In genomic region chr4:141311078-141311477, GRCm38 (mm10) we compare ENCODE assay signal across 9 mouse cellular contexts. TPM values are rescaled to one million over a fixed set of nuclear protein-coding genes. Genes with fewer than 3 reads are reported as not detected.
A peak's percentile ranks its signal among the peaks of the same experiment; 100 is the strongest.
DNase-seq lines count a peak whose midpoint lies in the region; ATAC-seq lines count a peak whose summit lies in the region.
"Had no signal": no experiment of that assay in that cellular context is flagged by ENCODE, and none has a peak within 500 bp of the region (broad histone marks: within the 10 kb centered on the region; RNA-seq: fewer than 3 reads in every experiment).

No protein-coding gene starts in this region.

- no peak overlapping the region for H3K4me3 ChIP-seq in liver, embryonic 11.5 days (ENCODE audit: low read depth, low read length)
- no peak overlapping the region for H3K4me3 ChIP-seq in hindbrain, embryonic 16.5 days (ENCODE audit: low read length)

- no peak overlapping the region for H3K9ac ChIP-seq in liver, embryonic 11.5 days (ENCODE audit: low read depth, low read length)
- no peak overlapping the region for H3K9ac ChIP-seq in hindbrain, embryonic 16.5 days (ENCODE audit: low read depth, low read length)

- H3K9me3 ChIP-seq in liver, embryonic 11.5 days (ENCODE audit: control insufficient read depth, low read length): no peaks in the 10 kb centered on the region
- no peaks in the 10 kb centered on the region for H3K9me3 ChIP-seq in hindbrain, embryonic 16.5 days (ENCODE audit: control insufficient read depth, low read length)
- H3K9me3 ChIP-seq: G1E had no signal

- DNase-seq in liver, embryonic 11.5 days (ENCODE audit: low spot score): no peak
- DNase-seq in liver: no peak
- DNase-seq in brain, adult 2 months (ENCODE audit: low read depth, low spot score): peak; percentile 27
- peak; percentile 68 for DNase-seq in kidney, adult 18-20 months
- DNase-seq in lung, postnatal 14 days: peak; percentile 75
- no peak for DNase-seq in left cerebral cortex, adult 8-10 months (ENCODE audit: low spot score in 2 of 2)
- DNase-seq in cerebellum, adult 8-10 months: no peak

- H3K36me3 ChIP-seq in liver, embryonic 11.5 days (ENCODE audit: control insufficient read depth, insufficient read depth, low read length): peaks cover 4% of the 10 kb centered on the region; the same call in 1 of the 2 replicates
- H3K36me3 ChIP-seq in hindbrain, embryonic 16.5 days (ENCODE audit: control insufficient read depth, insufficient read depth, low read length): no peaks in the 10 kb centered on the region
- H3K36me3 ChIP-seq: G1E had no signal

- no peak for ATAC-seq in liver, embryonic 11.5 days (replicated peaks; ENCODE audit: low FRiP score)
- no peak for ATAC-seq in hindbrain, embryonic 16.5 days

- H3K27ac ChIP-seq in liver, embryonic 11.5 days (ENCODE audit: low read depth, low read length): peak overlapping the region; percentile 48; the same call in 1 of the 2 replicates
- H3K27ac ChIP-seq in hindbrain, embryonic 16.5 days (ENCODE audit: low read depth, low read length): no peak overlapping the region

- H3K4me1 ChIP-seq in liver, embryonic 11.5 days (replicated peaks; ENCODE audit: control insufficient read depth, insufficient read depth, low read length): peaks cover 58% of the 10 kb centered on the region
- H3K4me1 ChIP-seq in hindbrain, embryonic 16.5 days (ENCODE audit: control insufficient read depth, insufficient read depth, low read depth, low read length): peaks cover 6% of the 10 kb centered on the region; the same call in 1 of the 2 replicates

- H3K4me2 ChIP-seq in liver, embryonic 11.5 days: peak overlapping the region; percentile 14; the same call in 1 of the 2 replicates
- H3K4me2 ChIP-seq in hindbrain, embryonic 16.5 days (ENCODE audit: low read length): no peak overlapping the region

- H3K27me3 ChIP-seq in liver, embryonic 11.5 days (replicated peaks; ENCODE audit: control insufficient read depth, insufficient read depth, low read length): no peaks in the 10 kb centered on the region
- no peaks in the 10 kb centered on the region for H3K27me3 ChIP-seq in hindbrain, embryonic 16.5 days (replicated peaks; ENCODE audit: control insufficient read depth, insufficient read depth, low read length)

- 59% methylated on average over 7 of the region's 7 CpGs for WGBS in liver, embryonic 11.5 days
- WGBS in hindbrain, embryonic 16.5 days: 76% methylated on average over 7 of the region's 7 CpGs

RNA-seq across cellular contexts. Expression of gene Epha2, which starts 10.0 kb away (rescaled TPM):
- 2.5 and 2.9 TPM in 2 replicates for polyA plus RNA-seq in liver, embryonic 11.5 days (2014; fragmentation: Nextera tagmentation; extraction: Ambion mirVana)
- total RNA-seq in left cerebral cortex, adult 8-10 months (2022): 1 to 10 TPM in 3 of 4 experiments, under 1 TPM in 1; 0.98 to 1.7 (median 1.2) TPM
- polyA plus RNA-seq in hindbrain, embryonic 16.5 days (2015; fragmentation: Nextera tagmentation; extraction: Ambion mirVana): 1.1 TPM in 2 replicates
- total RNA-seq: G1E had no signal
- polyA plus RNA-seq: G1E had no signal

RNA-seq across cellular contexts. Expression of gene Fam131c, which starts 56.9 kb away (rescaled TPM):
- polyA plus RNA-seq in liver, embryonic 11.5 days (2014; fragmentation: Nextera tagmentation; extraction: Ambion mirVana): 0.45 and 0.64 TPM in 2 replicates
- 1 to 10 TPM; 2.7 to 4.1 (median 3.6) TPM for total RNA-seq in left cerebral cortex, adult 8-10 months (2022)
- polyA plus RNA-seq in hindbrain, embryonic 16.5 days (2015; fragmentation: Nextera tagmentation; extraction: Ambion mirVana): 44.3 and 49.8 TPM in 2 replicates
- total RNA-seq: G1E had no signal
- polyA plus RNA-seq: G1E had no signal

Comparison
In these comparisons a context has a peak if more than half of its experiments do, and no peak if none do; other contexts are left out.
1. DNase-seq: peak in brain, adult 2 months (single experiment), kidney, adult 18-20 months (single experiment) and lung, postnatal 14 days (single experiment); none in liver, embryonic 11.5 days (single experiment), liver (single experiment), left cerebral cortex, adult 8-10 months (0 of 2) and cerebellum, adult 8-10 months (single experiment).
2. RNA of gene Fam131c, which starts 56.9 kb away (polyA plus RNA-seq): 44.3 to 49.8 TPM in hindbrain, embryonic 16.5 days; 0.45 to 0.64 TPM in liver, embryonic 11.5 days; every median in the first group is over 10 times any median in the second.